Mouse (Mus musculus): ENCODE results near the gene Tmigd3.
"Not testable (repeated sequence)": the region's sequence is repeated elsewhere in the genome, so short reads cannot be mapped to it uniquely, and the experiment has no call there.

Tmigd3 gene

GRCm38 (mm10) chr3:105904213-105904612 is 33.5 kb downstream of the Tmigd3 start:
- no peak for DNase-seq (ENCODE audit: low read depth, low spot score)

- DNase-seq (ENCODE audit: low read depth, low spot score), result no peak
Measured at GRCm38 (mm10) chr3:105904721-105905120, 34.0 kb downstream of the Tmigd3 start.

GRCm38 (mm10) chr3:105907956-105908655 is 37.4 kb downstream of the Tmigd3 start:
- no peak for DNase-seq (ENCODE audit: low read depth, low spot score)

- DNase-seq (ENCODE audit: low read depth, low spot score), result no peak
Measured at GRCm38 (mm10) chr3:105908976-105909375, 38.3 kb downstream of the Tmigd3 start.

- no peak for DNase-seq (ENCODE audit: low read depth, low spot score)
Measured at GRCm38 (mm10) chr3:105910519-105911190, 40.0 kb downstream of the Tmigd3 start.

- no peak for DNase-seq (ENCODE audit: low read depth, low spot score)
Measured at GRCm38 (mm10) chr3:105912097-105912880, 41.6 kb downstream of the Tmigd3 start.

- DNase-seq (ENCODE audit: low read depth, low spot score), result no peak
Measured at GRCm38 (mm10) chr3:105913839-105914681, 43.4 kb downstream of the Tmigd3 start.

- no peak for DNase-seq (ENCODE audit: low read depth, low spot score)
Measured at GRCm38 (mm10) chr3:105915281-105915680, 44.6 kb downstream of the Tmigd3 start.

GRCm38 (mm10) chr3:105916455-105916854 is 45.8 kb downstream of the Tmigd3 start:
- not testable (repeated sequence) for DNase-seq (ENCODE audit: low read depth, low spot score)

- DNase-seq (ENCODE audit: low read depth, low spot score), result no peak
Measured at GRCm38 (mm10) chr3:105917656-105918354, 47.1 kb downstream of the Tmigd3 start.

GRCm38 (mm10) chr3:105918355-105918745 is 47.6 kb downstream of the Tmigd3 start:
- DNase-seq (ENCODE audit: low read depth, low spot score), result no peak

- DNase-seq (ENCODE audit: low read depth, low spot score), result not testable (repeated sequence)
Measured at GRCm38 (mm10) chr3:105920743-105921142, 50.0 kb downstream of the Tmigd3 start.

GRCm38 (mm10) chr3:105921959-105922358 is 51.3 kb downstream of the Tmigd3 start:
- no peak for DNase-seq (ENCODE audit: low read depth, low spot score)

- DNase-seq (ENCODE audit: low read depth, low spot score), result no peak
Measured at GRCm38 (mm10) chr3:105924616-105925015, 53.9 kb downstream of the Tmigd3 start.

- DNase-seq (ENCODE audit: low read depth, low spot score), result no peak
Measured at GRCm38 (mm10) chr3:105927561-105928194, 57.0 kb downstream of the Tmigd3 start.

GRCm38 (mm10) chr3:105928195-105928569 is 57.5 kb downstream of the Tmigd3 start:
- no peak for DNase-seq (ENCODE audit: low read depth, low spot score)

- no peak for DNase-seq (ENCODE audit: low read depth, low spot score)
Measured at GRCm38 (mm10) chr3:105928781-105929180, 58.1 kb downstream of the Tmigd3 start.

GRCm38 (mm10) chr3:105929821-105930220 is 59.1 kb downstream of the Tmigd3 start:
- DNase-seq (ENCODE audit: low read depth, low spot score), result no peak

GRCm38 (mm10) chr3:105931095-105931494 is 60.4 kb downstream of the Tmigd3 start:
- no peak for DNase-seq (ENCODE audit: low read depth, low spot score)
